Mouse (Mus musculus): Measurements from ENCODE around the gene Rnf214.

The Rnf214 gene

GRCm38 (mm10) chr9:45906355-45907077, at the start of gene Rnf214, which contains the start of gene Pcsk7:
Gene Rnf214 (minus strand): TSS chr9:45906911.
Gene Pcsk7 (plus strand): TSS chr9:45906497.
- DNase-seq (ENCODE audit: low spot score in 2 of 2) = peak; percentile 94

GRCm38 (mm10) chr9:45955107-45955963, 48.6 kb upstream of the Rnf214 start, which contains the start of gene Sidt2:
Gene Sidt2 (minus strand): TSS chr9:45955258.
- DNase-seq (ENCODE audit: low spot score in 2 of 2) = peak; percentile 94

- peak; percentile 56 to 64 for DNase-seq (ENCODE audit: low spot score in 2 of 2)
Measured at GRCm38 (mm10) chr9:45954294-45955106, 47.8 kb upstream of the Rnf214 start.

- DNase-seq (ENCODE audit: low spot score in 2 of 2) = no peak
Measured at GRCm38 (mm10) chr9:45953511-45954293, 47.0 kb upstream of the Rnf214 start.

- no peak for DNase-seq (ENCODE audit: low spot score in 2 of 2)
Measured at GRCm38 (mm10) chr9:45952890-45953289, 46.2 kb upstream of the Rnf214 start.

GRCm38 (mm10) chr9:45952057-45952456, 45.3 kb upstream of the Rnf214 start:
- DNase-seq (ENCODE audit: low spot score in 2 of 2) = no peak

- DNase-seq (ENCODE audit: low spot score in 2 of 2) = no peak
Measured at GRCm38 (mm10) chr9:45946872-45947183, 40.1 kb upstream of the Rnf214 start.

GRCm38 (mm10) chr9:45946182-45946871, 39.6 kb upstream of the Rnf214 start:
- no peak for DNase-seq (ENCODE audit: low spot score in 2 of 2)

- no peak for DNase-seq (ENCODE audit: low spot score in 2 of 2)
Measured at GRCm38 (mm10) chr9:45945721-45946120, 39.0 kb upstream of the Rnf214 start.

GRCm38 (mm10) chr9:45944506-45945400, 38.0 kb upstream of the Rnf214 start:
- no peak for DNase-seq (ENCODE audit: low spot score in 2 of 2)

GRCm38 (mm10) chr9:45943628-45944505, 37.2 kb upstream of the Rnf214 start:
- no peak for DNase-seq (ENCODE audit: low spot score in 2 of 2)

- DNase-seq (ENCODE audit: low spot score in 2 of 2) = no peak
Measured at GRCm38 (mm10) chr9:45942916-45943315, 36.2 kb upstream of the Rnf214 start.

GRCm38 (mm10) chr9:45942464-45942863, 35.8 kb upstream of the Rnf214 start:
- no peak for DNase-seq (ENCODE audit: low spot score in 2 of 2)

GRCm38 (mm10) chr9:45941329-45941888, 34.7 kb upstream of the Rnf214 start:
- DNase-seq (ENCODE audit: low spot score in 2 of 2) = no peak

GRCm38 (mm10) chr9:45939794-45940193, 33.1 kb upstream of the Rnf214 start:
- DNase-seq (ENCODE audit: low spot score in 2 of 2) = no peak

GRCm38 (mm10) chr9:45938952-45939637, 32.4 kb upstream of the Rnf214 start:
- DNase-seq (ENCODE audit: low spot score in 2 of 2) = no peak

GRCm38 (mm10) chr9:45938088-45938487, 31.4 kb upstream of the Rnf214 start:
- DNase-seq (ENCODE audit: low spot score in 2 of 2) = no peak

GRCm38 (mm10) chr9:45936883-45937282, 30.2 kb upstream of the Rnf214 start:
- peak; percentile 74 to 75 for DNase-seq (ENCODE audit: low spot score in 2 of 2)
